Mouse (Mus musculus) hindbrain, embryonic 14.5 days (tissue): ENCODE data around the gene Ccm2l. TPM values are rescaled to one million over a fixed set of nuclear protein-coding genes. Genes with fewer than 3 reads are reported as not detected.

ENCODE experiments used
- ATAC-seq: fragments of 200-750 bp; cut with Nextera tagmentation; 2 replicates; pipeline ENCODE4 v1.8.0; 2017; ENCODE audit warnings: moderate number of reproducible peaks, mild to moderate bottlenecking, moderate TSS enrichment, moderate library complexity; ENCODE audit not compliant: low FRiP score
- DNase-seq: peaks from one replicate; pipeline ENCODE4 v3.0.0-alpha.2; 2015; ENCODE audit warnings: low spot score
- H3K27ac ChIP-seq: fragments of 300-500 bp; sonication (generic); 2 replicates; pipeline ENCODE4 v1.5.1; 2014; ENCODE audit warnings: mild to moderate bottlenecking, moderate library complexity
- H3K27me3 ChIP-seq: fragments of 300-500 bp; sonication (generic); 2 replicates; pipeline ENCODE4 v1.6.1; 2014; ENCODE audit warnings: mild to moderate bottlenecking, low read length, mixed read lengths; ENCODE audit not compliant: control insufficient read depth, insufficient read depth
- H3K36me3 ChIP-seq: fragments of 300-500 bp; sonication (generic); replicated peaks from 2 replicates; pipeline ENCODE4 v1.6.1; 2014; ENCODE audit not compliant: control insufficient read depth, insufficient read depth
- H3K4me1 ChIP-seq: fragments of 300-500 bp; sonication (generic); replicated peaks from 2 replicates; pipeline ENCODE4 v1.6.1; 2014; ENCODE audit warnings: antibody characterized with exemption, low read length, mixed read lengths; ENCODE audit not compliant: control insufficient read depth, insufficient read depth
- H3K4me2 ChIP-seq: fragments of 300-500 bp; sonication (generic); replicated peaks from 2 replicates; pipeline ENCODE4 v1.6.1; 2014; ENCODE audit warnings: mild to moderate bottlenecking, moderate library complexity
- H3K4me3 ChIP-seq: fragments of 300-500 bp; sonication (generic); replicated peaks from 2 replicates; pipeline ENCODE4 v1.5.1; 2014; ENCODE audit warnings: mild to moderate bottlenecking, low read length
- H3K9ac ChIP-seq: fragments of 300-500 bp; sonication (generic); 2 replicates; pipeline ENCODE4 v1.6.1; 2014
- H3K9me3 ChIP-seq: fragments of 300-500 bp; sonication (generic); 2 replicates; pipeline ENCODE4 v1.6.1; 2016; ENCODE audit warnings: low read length; ENCODE audit not compliant: control insufficient read depth
- WGBS: fragments of 180-500 bp; shearing (Covaris S2); extraction: QIAGEN DNeasy Blood & Tissue Kit; methylation state at CpG from one replicate; pipeline ENCODE4 v1.1.7; 2014; 5-methylcytosine and 5-hydroxymethylcytosine counted together
- polyA plus RNA-seq: library from polyadenylated mRNA; unstranded; fragments of >200 nt; fragmentation: Nextera tagmentation; extraction: Ambion mirVana; gene quantifications from 2 replicates; pipeline ENCODE4 v1.2.1, GENCODE M21; 2014

Gene Ccm2l
- polyA plus RNA-seq, 1 experiment from 2014 or later = 2.4 TPM

- Histone ChIP-seq H3K27ac (no peak within 1 kb of the TSS), H3K27me3 (peaks cover 37% of the 10 kb centered on the region), H3K4me1 (peaks cover 5% of the 10 kb centered on the region), H3K9ac (peak within 1 kb of the TSS; percentile 39), H3K9me3 (no peaks in the 10 kb centered on the region), H3K4me2 (peak within 1 kb of the TSS; percentile 58), H3K36me3 (no peaks in the 10 kb centered on the region), H3K4me3 (peak within 1 kb of the TSS; percentile 35)
- WGBS = 3% methylated on average over 51 of the region's 52 CpGs
- ATAC-seq = no peak
- DNase-seq = no peak
Measured at GRCm38 (mm10) chr2:153108313-153109264, 42.8 kb downstream of the Ccm2l start, which contains the start of gene Hck. TSS of gene Hck (plus strand) at chr2:153108468.

GRCm38 (mm10) chr2:153109596-153109995, 43.8 kb downstream of the Ccm2l start:
- Histone ChIP-seq H3K4me3 (no peak overlapping the region), H3K36me3 (no peaks in the 10 kb centered on the region), H3K9ac (no peak overlapping the region), H3K4me1 (peaks cover 5% of the 10 kb centered on the region), H3K27me3 (peaks cover 37% of the 10 kb centered on the region), H3K27ac (no peak overlapping the region), H3K9me3 (no peaks in the 10 kb centered on the region), H3K4me2 (no peak overlapping the region)
- no peak for DNase-seq
- WGBS = 82% methylated on average over 7 of the region's 7 CpGs
- no peak for ATAC-seq

GRCm38 (mm10) chr2:153111298-153111697, 45.5 kb downstream of the Ccm2l start:
- DNase-seq = no peak
- Histone ChIP-seq H3K27ac (no peak overlapping the region), H3K4me1 (peaks cover 5% of the 10 kb centered on the region), H3K4me3 (no peak overlapping the region), H3K9me3 (no peaks in the 10 kb centered on the region), H3K27me3 (peaks cover 37% of the 10 kb centered on the region), H3K9ac (no peak overlapping the region), H3K4me2 (no peak overlapping the region), H3K36me3 (no peaks in the 10 kb centered on the region)
- ATAC-seq = no peak
- 92% methylated on average over 7 of the region's 7 CpGs for WGBS

- DNase-seq (no peak), ATAC-seq (no peak)
- Histone ChIP-seq H3K4me1 (no peaks in the 10 kb centered on the region), H3K4me3 (no peak overlapping the region), H3K4me2 (no peak overlapping the region), H3K9ac (no peak overlapping the region), H3K9me3 (no peaks in the 10 kb centered on the region), H3K36me3 (no peaks in the 10 kb centered on the region), H3K27me3 (no peaks in the 10 kb centered on the region), H3K27ac (no peak overlapping the region)
- WGBS = 84% methylated on average over 4 of the region's 4 CpGs
Measured at GRCm38 (mm10) chr2:153115679-153116081, 49.9 kb downstream of the Ccm2l start.

GRCm38 (mm10) chr2:153117051-153117486, 51.3 kb downstream of the Ccm2l start:
- Histone ChIP-seq H3K9me3 (no peaks in the 10 kb centered on the region), H3K4me1 (no peaks in the 10 kb centered on the region), H3K27ac (no peak overlapping the region), H3K4me3 (no peak overlapping the region), H3K36me3 (no peaks in the 10 kb centered on the region), H3K27me3 (no peaks in the 10 kb centered on the region), H3K9ac (no peak overlapping the region), H3K4me2 (no peak overlapping the region)
- WGBS = 85% methylated on average over 7 of the region's 7 CpGs
- DNase-seq = no peak
- no peak for ATAC-seq

- no peak for ATAC-seq
- WGBS = 91% methylated on average over 6 of the region's 6 CpGs
Measured at GRCm38 (mm10) chr2:153119488-153119887, 53.7 kb downstream of the Ccm2l start.

GRCm38 (mm10) chr2:153120126-153120525, 54.4 kb downstream of the Ccm2l start:
- no peak for ATAC-seq
- no peaks in the 10 kb centered on the region for H3K27me3 ChIP-seq
- H3K27ac ChIP-seq = no peak overlapping the region
- no peak overlapping the region for H3K4me3 ChIP-seq
- 72% methylated on average over 8 of the region's 8 CpGs for WGBS
- H3K9me3 ChIP-seq = no peaks in the 10 kb centered on the region
- no peaks in the 10 kb centered on the region for H3K36me3 ChIP-seq
- DNase-seq = no peak
- H3K9ac ChIP-seq = no peak overlapping the region
- H3K4me1 ChIP-seq = no peaks in the 10 kb centered on the region
- no peak overlapping the region for H3K4me2 ChIP-seq

More at GRCm38 (mm10) chr2:153119488-153119887, 53.7 kb downstream of the Ccm2l start:
- Histone ChIP-seq H3K27ac (no peak overlapping the region), H3K36me3 (no peaks in the 10 kb centered on the region), H3K4me2 (no peak overlapping the region), H3K4me1 (no peaks in the 10 kb centered on the region), H3K4me3 (no peak overlapping the region), H3K27me3 (no peaks in the 10 kb centered on the region), H3K9ac (no peak overlapping the region), H3K9me3 (no peaks in the 10 kb centered on the region)
- no peak for DNase-seq

- Histone ChIP-seq H3K27ac (no peak overlapping the region), H3K27me3 (no peaks in the 10 kb centered on the region), H3K4me3 (no peak overlapping the region), H3K9ac (no peak overlapping the region), H3K9me3 (no peaks in the 10 kb centered on the region), H3K36me3 (no peaks in the 10 kb centered on the region), H3K4me1 (no peaks in the 10 kb centered on the region), H3K4me2 (no peak overlapping the region)
- WGBS = 64% methylated on average over 8 of the region's 8 CpGs
- DNase-seq (no peak), ATAC-seq (no peak)
Measured at GRCm38 (mm10) chr2:153121821-153122615, 56.3 kb downstream of the Ccm2l start.

GRCm38 (mm10) chr2:153122701-153123100, 56.9 kb downstream of the Ccm2l start:
- no peak for DNase-seq
- no peaks in the 10 kb centered on the region for H3K9me3 ChIP-seq

More at GRCm38 (mm10) chr2:153122701-153123100, 56.9 kb downstream of the Ccm2l start:
- WGBS = 88% methylated on average over 7 of the region's 7 CpGs
- Histone ChIP-seq H3K4me3 (no peak overlapping the region), H3K36me3 (no peaks in the 10 kb centered on the region), H3K9ac (no peak overlapping the region), H3K27ac (no peak overlapping the region), H3K4me1 (no peaks in the 10 kb centered on the region), H3K4me2 (no peak overlapping the region), H3K27me3 (no peaks in the 10 kb centered on the region)
- ATAC-seq = no peak
